Mouse (Mus musculus): Measurements from ENCODE around the gene Vegfb.

- TF ChIP-seq CTCF (IDR thresholded peaks at IDR 0.05; ENCODE audit: borderline replicate concordance, insufficient read depth, low read length) (no peak), POLR2A (IDR thresholded peaks at IDR 0.05; ENCODE audit: low read depth, low read length) (peak; percentile 80)
Observed at GRCm38 (mm10) chr19:6942249-6942691, 45.2 kb downstream of the Vegfb start, which contains the start of gene Gpr137.
